Mouse (Mus musculus) cortical plate, adult 2 months (tissue): ENCODE data around the gene Ptgfrn. TPM values are rescaled to one million over a fixed set of nuclear protein-coding genes. Genes with fewer than 3 reads are reported as not detected.

Experiments used
- H3K27ac ChIP-seq: fragments of 200-500 bp; 2 replicates; pipeline ENCODE4 v1.5.1; 2012; ENCODE audit warnings: low read length, control low read depth, inconsistent platforms; ENCODE audit not compliant: insufficient read depth
- H3K4me1 ChIP-seq: fragments of 200-500 bp; 2 replicates; pipeline ENCODE4 v1.6.1; 2011; ENCODE audit warnings: low read length; ENCODE audit not compliant: control insufficient read depth, insufficient read depth
- H3K4me3 ChIP-seq: fragments of 200-500 bp; 2 replicates; pipeline ENCODE4 v1.5.1; 2011; ENCODE audit warnings: mild to moderate bottlenecking, low read length, control low read depth; ENCODE audit not compliant: insufficient read depth
- CTCF ChIP-seq: fragments of 200-500 bp; IDR thresholded peaks from 2 replicates; pipeline ENCODE4 v1.5.1; 2011; ENCODE audit warnings: mild to moderate bottlenecking, control low read depth, low read length; ENCODE audit not compliant: insufficient read depth; ENCODE audit errors: extremely low read depth
- POLR2A ChIP-seq: fragments of 200-500 bp; IDR thresholded peaks from 2 replicates; pipeline ENCODE4 v1.6.1; 2011; ENCODE audit warnings: mild to moderate bottlenecking, low read length, control low read depth; ENCODE audit not compliant: insufficient read depth; ENCODE audit errors: extremely low read depth
- polyA plus RNA-seq: library from polyadenylated mRNA; depleted of rRNA; stranded (reverse); fragments of >200 nt; gene quantifications from 2 replicates; pipeline ENCODE4 v1.2.3, GENCODE M21; 2012; rRNA removed

Ptgfrn gene
- 11.0 and 12.0 TPM in 2 replicates for polyA plus RNA-seq

- H3K4me1 ChIP-seq = 0 out of 2 replicates have a peak, but pooled peaks cover 1% of the 10 kb centered on the region
- TF ChIP-seq POLR2A (no peak), CTCF (no peak)
- 0 out of 2 replicates have a peak within 1 kb of the TSS, but pooled peaks have one; percentile 37 for H3K27ac ChIP-seq
- H3K4me3 ChIP-seq = peak within 1 kb of the TSS; percentile 33
Observed at GRCm38 (mm10) chr3:101110043-101110837, at the start of gene Ptgfrn. Ptgfrn (minus strand) TSS chr3:101110278.

- no peak overlapping the region for H3K27ac ChIP-seq
Observed at GRCm38 (mm10) chr3:101159701-101160100, 49.6 kb upstream of the Ptgfrn start.

GRCm38 (mm10) chr3:101154067-101154466 lies 44.0 kb upstream of the Ptgfrn start:
- Histone ChIP-seq H3K4me1 (no peaks in the 10 kb centered on the region), H3K4me3 (no peak overlapping the region), H3K27ac (no peak overlapping the region)
- TF ChIP-seq CTCF (no peak), POLR2A (no peak)

More at GRCm38 (mm10) chr3:101159701-101160100, 49.6 kb upstream of the Ptgfrn start:
- TF ChIP-seq POLR2A (no peak), CTCF (no peak)
- no peak overlapping the region for H3K4me3 ChIP-seq
- H3K4me1 ChIP-seq = peaks cover 5% of the 10 kb centered on the region; the same call in 1 of the 2 replicates

GRCm38 (mm10) chr3:101153341-101153740 lies 43.3 kb upstream of the Ptgfrn start:
- Histone ChIP-seq H3K4me1 (no peaks in the 10 kb centered on the region), H3K4me3 (no peak overlapping the region), H3K27ac (no peak overlapping the region)
- no peak for TF ChIP-seq POLR2A
- TF ChIP-seq CTCF = no peak

- TF ChIP-seq CTCF (no peak), POLR2A (no peak)
- H3K4me1 ChIP-seq = no peaks in the 10 kb centered on the region; the same call in 1 of the 2 replicates
- H3K27ac ChIP-seq = no peak overlapping the region
- H3K4me3 ChIP-seq = no peak overlapping the region
Observed at GRCm38 (mm10) chr3:101146126-101146772, 36.2 kb upstream of the Ptgfrn start.

- no peak overlapping the region for H3K4me3 ChIP-seq
- H3K27ac ChIP-seq = no peak overlapping the region
- TF ChIP-seq POLR2A (no peak), CTCF (no peak)
- no peaks in the 10 kb centered on the region; the same call in 1 of the 2 replicates for H3K4me1 ChIP-seq
Observed at GRCm38 (mm10) chr3:101145292-101146046, 35.4 kb upstream of the Ptgfrn start.

- no peak overlapping the region for H3K4me3 ChIP-seq
- H3K4me1 ChIP-seq = no peaks in the 10 kb centered on the region; the same call in 1 of the 2 replicates
- H3K27ac ChIP-seq = no peak overlapping the region
- TF ChIP-seq POLR2A (no peak), CTCF (no peak)
Observed at GRCm38 (mm10) chr3:101144366-101144948, 34.4 kb upstream of the Ptgfrn start.

GRCm38 (mm10) chr3:101143465-101143864 lies 33.4 kb upstream of the Ptgfrn start:
- no peak for TF ChIP-seq CTCF
- H3K27ac ChIP-seq = no peak overlapping the region
- no peak overlapping the region for H3K4me3 ChIP-seq
- no peaks in the 10 kb centered on the region; the same call in 1 of the 2 replicates for H3K4me1 ChIP-seq

GRCm38 (mm10) chr3:101141864-101142263 lies 31.8 kb upstream of the Ptgfrn start:
- Histone ChIP-seq H3K27ac (no peak overlapping the region), H3K4me1 (no peaks in the 10 kb centered on the region; the same call in 1 of the 2 replicates), H3K4me3 (no peak overlapping the region)
- no peak for TF ChIP-seq POLR2A
- TF ChIP-seq CTCF = no peak
